Mouse (Mus musculus) CH12.LX (cell line): ENCODE measurements around the gene Fars2. TPM values are rescaled to one million over a fixed set of nuclear protein-coding genes. Genes with fewer than 3 reads are reported as not detected.
A peak's percentile ranks its signal among the peaks of the same experiment; 100 is the strongest.

Experiments
- DNase-seq: peaks from one replicate; pipeline ENCODE4 v3.0.0-alpha.2; 2013; ENCODE audit errors: extremely low read depth
- H3K27ac ChIP-seq: 2 replicates; pipeline ENCODE4 v1.5.1; 2012; ENCODE audit warnings: low read depth, mild to moderate bottlenecking, control low read depth, moderate library complexity; ENCODE audit not compliant: insufficient read depth
- H3K27me3 ChIP-seq: replicated peaks from 2 replicates; pipeline ENCODE3; 2012; ENCODE audit warnings: inconsistent platforms
- H3K36me3 ChIP-seq, 2 experiments: replicated peaks in 1 of 2; 2 replicates each; pipeline versions ENCODE3 to v1.6.1; 2012; ENCODE audit warnings: inconsistent platforms in 1 of 2, low read length in 1 of 2, mild to moderate bottlenecking in 1 of 2, mixed read lengths in 1 of 2, moderate library complexity in 1 of 2; ENCODE audit not compliant: control insufficient read depth in 1 of 2, insufficient read depth in 1 of 2
- H3K4me1 ChIP-seq, 2 experiments: 2 replicates each; pipeline ENCODE4 v1.6.1; 2012; ENCODE audit warnings: inconsistent platforms in 1 of 2, moderate library complexity in 1 of 2; ENCODE audit not compliant: insufficient read depth in 2 of 2, control insufficient read depth in 1 of 2
- H3K4me2 ChIP-seq: 2 replicates; pipeline ENCODE4 v1.6.1; 2012; ENCODE audit warnings: low read depth, mild to moderate bottlenecking, control low read depth; ENCODE audit not compliant: poor library complexity, insufficient read depth, severe bottlenecking
- H3K4me3 ChIP-seq, 3 experiments: fragments of 150-350 bp in 1 of 3; sonication (generic) in 1 of 3; replicated peaks in 1 of 3; 2 replicates each; pipeline versions ENCODE3 to v1.5.1; 2011 to 2012; ENCODE audit warnings: low read depth in 2 of 3, low read length in 2 of 3, mild to moderate bottlenecking in 2 of 3, moderate library complexity in 2 of 3, control low read depth in 1 of 3, improper control_type of control experiment in 1 of 3, inconsistent platforms in 1 of 3, mixed read lengths in 1 of 3; ENCODE audit not compliant: poor library complexity in 1 of 3
- H3K79me2 ChIP-seq: replicated peaks from 2 replicates; pipeline ENCODE4 v1.6.1; 2012; ENCODE audit warnings: mild to moderate bottlenecking, moderate library complexity; ENCODE audit not compliant: control insufficient read depth, poor library complexity, insufficient read depth, severe bottlenecking; ENCODE audit errors: extremely low read depth
- H3K9ac ChIP-seq: 2 replicates; pipeline ENCODE4 v1.6.1; 2012; ENCODE audit warnings: low read depth, mild to moderate bottlenecking, control low read depth, moderate library complexity; ENCODE audit not compliant: insufficient read depth
- H3K9me3 ChIP-seq: replicated peaks from 2 replicates; pipeline ENCODE3; 2012; ENCODE audit warnings: low read length, inconsistent platforms, mixed read lengths
- BHLHE40 ChIP-seq: IDR thresholded peaks from 2 replicates; pipeline ENCODE4 v1.6.1; 2011; ENCODE audit warnings: mild to moderate bottlenecking, low read depth, low read length, improper control_type of control experiment
- CTCF ChIP-seq, 2 experiments: IDR thresholded peaks in 1 of 2; conservative IDR thresholded peaks in 1 of 2; 2 replicates each; pipeline ENCODE4 v1.5.1; 2011 to 2012; ENCODE audit warnings: low read depth in 2 of 2, low read length in 2 of 2, improper control_type of control experiment in 1 of 2, inconsistent platforms in 1 of 2, mild to moderate bottlenecking in 1 of 2, moderate library complexity in 1 of 2
- E2F4 ChIP-seq: IDR thresholded peaks from 2 replicates; pipeline ENCODE4 v1.6.1; 2011; ENCODE audit warnings: low read depth, low read length, improper control_type of control experiment; ENCODE audit not compliant: insufficient replicate concordance
- EP300 ChIP-seq: IDR thresholded peaks from 2 replicates; pipeline ENCODE4 v1.6.1; 2011; ENCODE audit warnings: low read length, improper control_type of control experiment
- ETS1 ChIP-seq: conservative IDR thresholded peaks from 2 replicates; pipeline ENCODE4 v1.6.1; 2012; ENCODE audit warnings: low read depth, mild to moderate bottlenecking, inconsistent platforms, low read length, improper control_type of control experiment, moderate library complexity
- HCFC1 ChIP-seq: IDR thresholded peaks from 2 replicates; pipeline ENCODE4 v1.6.1; 2012; ENCODE audit warnings: low read depth, mild to moderate bottlenecking, inconsistent platforms, low read length, improper control_type of control experiment
- JUN ChIP-seq: IDR thresholded peaks from 2 replicates; pipeline ENCODE4 v1.6.1; 2011; ENCODE audit warnings: low read depth, mild to moderate bottlenecking, low read length, improper control_type of control experiment, moderate library complexity; ENCODE audit not compliant: insufficient read depth
- KAT2A ChIP-seq: IDR thresholded peaks from 2 replicates; pipeline ENCODE4 v1.6.1; 2012; ENCODE audit warnings: low read length, improper control_type of control experiment, inconsistent platforms; ENCODE audit not compliant: insufficient replicate concordance
- MAFK ChIP-seq: IDR thresholded peaks from 2 replicates; pipeline ENCODE4 v1.6.1; 2011; ENCODE audit warnings: low read length, improper control_type of control experiment; ENCODE audit not compliant: insufficient replicate concordance
- MYC ChIP-seq: IDR thresholded peaks from 2 replicates; pipeline ENCODE4 v1.6.1; 2011; ENCODE audit warnings: low read depth, mild to moderate bottlenecking, improper control_type of control experiment, low read length
- NELFE ChIP-seq: IDR thresholded peaks from 2 replicates; pipeline ENCODE4 v1.6.1; 2011; ENCODE audit warnings: low read depth, low read length, improper control_type of control experiment
- NRF1 ChIP-seq: IDR thresholded peaks from 2 replicates; pipeline ENCODE4 v1.6.1; 2014; ENCODE audit warnings: low read depth, mild to moderate bottlenecking, inconsistent platforms, low read length, improper control_type of control experiment, moderate library complexity
- POLR2A ChIP-seq: IDR thresholded peaks from 2 replicates; pipeline ENCODE4 v1.6.1; 2011; ENCODE audit warnings: low read depth, mild to moderate bottlenecking, improper control_type of control experiment, low read length
- POLR2AphosphoS2 ChIP-seq: IDR thresholded peaks from 2 replicates; pipeline ENCODE4 v1.6.1; 2011; ENCODE audit warnings: low read depth, low read length, improper control_type of control experiment
- RAD21 ChIP-seq: IDR thresholded peaks from 2 replicates; pipeline ENCODE4 v1.6.1; 2011; ENCODE audit warnings: low read depth, mild to moderate bottlenecking, low read length, improper control_type of control experiment, moderate library complexity
- SIN3A ChIP-seq: IDR thresholded peaks from 2 replicates; pipeline ENCODE4 v1.6.1; 2012; ENCODE audit warnings: low read length, improper control_type of control experiment, inconsistent platforms
- SMC3 ChIP-seq: IDR thresholded peaks from 2 replicates; pipeline ENCODE4 v1.6.1; 2011; ENCODE audit warnings: low read depth, low read length, improper control_type of control experiment
- TBP ChIP-seq: conservative IDR thresholded peaks from 2 replicates; pipeline ENCODE4 v1.6.1; 2011; ENCODE audit warnings: low read depth, low read length, improper control_type of control experiment
- USF1 ChIP-seq: IDR thresholded peaks from 2 replicates; pipeline ENCODE4 v1.6.1; 2014; ENCODE audit warnings: low read depth, mild to moderate bottlenecking, inconsistent platforms, low read length, improper control_type of control experiment
- USF2 ChIP-seq: conservative IDR thresholded peaks from 2 replicates; pipeline ENCODE4 v1.6.1; 2011; ENCODE audit warnings: low read depth, low read length, improper control_type of control experiment
- ZC3H11A ChIP-seq: IDR thresholded peaks from 2 replicates; pipeline ENCODE4 v1.6.1; 2012; ENCODE audit warnings: low read depth, mild to moderate bottlenecking, inconsistent platforms, low read length, improper control_type of control experiment
- ZMIZ1 ChIP-seq: IDR thresholded peaks from 2 replicates; pipeline ENCODE4 v1.6.1; 2012; ENCODE audit warnings: low read depth, mild to moderate bottlenecking, inconsistent platforms, low read length, improper control_type of control experiment
- dilution Hi-C: fragments of 300-500 bp; cut with MboI; formaldehyde crosslinking; loops from 2 replicates; pipeline ENCODE4 v1.14.3; 2020; ENCODE audit warnings: low sequenced_read_pairs; ENCODE audit not compliant: extremely low pct_unique_long_range_greater_than_20kb, extremely low pct_ligation_motif_present
- in situ Hi-C: fragments of 300-500 bp; cut with MboI; formaldehyde crosslinking; loops from 3 replicates; pipeline ENCODE4 v1.14.3; 2019; ENCODE audit warnings: low sequenced_read_pairs, low pct_ligation_motif_present, low pct_unique_long_range_greater_than_20kb, mixed read lengths
- polyA plus RNA-seq: library from polyadenylated mRNA; unstranded; fragments of >175 nt; gene quantifications from 2 replicates; pipeline ENCODE4 v1.2.1, GENCODE M21; 2012; ENCODE audit warnings: low read depth; ENCODE audit not compliant: insufficient read length
- total RNA-seq, 2 experiments: library from RNA; depleted of rRNA; stranded (reverse); fragments of 300-350 nt in 1 of 2; fragments of >200 nt in 1 of 2; gene quantifications; 2 replicates each; pipeline ENCODE4 v1.2.3; 2012 to 2014

The Fars2 gene
- total and polyA plus RNA-seq, 3 experiments, result 30.2 to 47.7 (median 46.4) TPM

DNA sequence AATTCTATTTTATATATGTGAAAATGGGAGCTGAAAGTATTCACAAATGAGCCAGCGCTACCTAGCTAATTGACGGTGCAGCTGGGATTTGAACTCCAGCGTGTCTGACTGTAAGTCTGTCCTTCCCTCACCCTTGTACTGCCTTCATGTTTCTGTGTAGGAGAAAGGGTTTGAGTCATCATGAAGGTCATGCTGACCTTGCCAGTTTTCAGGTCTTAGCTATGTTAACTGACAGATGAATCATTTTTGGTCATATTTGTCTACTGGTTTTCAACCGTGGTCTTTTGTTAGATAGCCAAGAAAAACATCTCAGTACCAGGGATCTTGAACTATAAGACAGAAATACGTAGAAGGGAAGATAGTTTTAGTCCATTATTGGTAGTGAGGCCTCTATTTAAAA, 14.2 kb downstream of the Fars2 start:
- peaks cover 8 to 53% of the 10 kb centered on the region in 2 experiments for H3K4me1 ChIP-seq
- H3K27ac ChIP-seq, result no peak overlapping the region
- no peak overlapping the region for H3K4me2 ChIP-seq
- peaks cover 0 to 31% of the 10 kb centered on the region in 2 experiments for H3K36me3 ChIP-seq
- H3K79me2 ChIP-seq, result peaks cover 3% of the 10 kb centered on the region
- DNase-seq, result no peak
- dilution Hi-C loops (no loop called here), in situ Hi-C loops (no loop called here)
- H3K9me3 ChIP-seq, result peaks cover 6% of the 10 kb centered on the region
- H3K9ac ChIP-seq, result no peak overlapping the region
- H3K4me3 ChIP-seq, result no peak overlapping the region
- H3K27me3 ChIP-seq, result no peaks in the 10 kb centered on the region
- no peak for TF ChIP-seq ZC3H11A
- no peak for TF ChIP-seq POLR2A
- no peak for TF ChIP-seq SIN3A
- no peak for TF ChIP-seq ETS1
- TF ChIP-seq TBP, result no peak
- TF ChIP-seq ZMIZ1, result no peak
- no peak for TF ChIP-seq RAD21
- TF ChIP-seq NELFE, result no peak
- no peak for TF ChIP-seq BHLHE40
- TF ChIP-seq MYC, result no peak
- TF ChIP-seq CTCF (conservative IDR thresholded peaks at IDR 0.05 in 1 of 2, IDR thresholded peaks at IDR 0.05 in 1 of 2; ENCODE audit: low read depth in 2 of 2, low read length in 2 of 2), result no peak
- no peak for TF ChIP-seq USF2
- no peak for TF ChIP-seq SMC3

DNA sequence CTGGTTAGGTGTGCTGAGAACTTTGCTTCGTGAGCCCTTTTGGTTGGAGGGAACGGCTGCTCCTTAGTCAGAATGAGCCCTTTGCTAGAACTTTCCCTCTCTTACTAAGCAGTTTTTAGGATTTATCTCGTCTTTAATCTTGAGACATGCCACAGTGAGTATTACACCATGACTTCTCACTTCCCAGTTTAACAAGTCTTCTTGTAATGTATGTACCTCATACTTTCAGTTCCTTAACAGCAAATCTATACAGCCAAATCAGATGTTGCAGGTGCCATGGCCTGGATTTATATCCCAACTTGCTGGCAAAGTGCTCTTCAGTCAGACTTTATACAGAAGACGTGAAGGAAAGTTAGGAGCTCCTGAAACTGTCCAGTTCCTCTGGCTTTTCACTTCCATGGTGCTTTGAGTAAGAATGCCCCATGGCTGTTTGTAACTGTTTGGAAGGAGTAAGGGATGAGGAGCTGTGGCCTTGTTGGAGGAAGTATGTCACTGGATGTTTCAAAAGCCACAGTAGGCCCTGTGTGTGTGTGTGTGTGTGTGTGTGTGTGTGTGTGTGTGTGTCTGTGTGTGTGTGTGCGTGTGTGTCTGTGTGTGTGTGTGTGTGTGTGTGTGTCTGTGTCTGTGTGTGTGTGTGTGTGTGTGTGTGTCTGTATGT, 14.9 kb downstream of the Fars2 start:
- DNase-seq, result no peak

DNA sequence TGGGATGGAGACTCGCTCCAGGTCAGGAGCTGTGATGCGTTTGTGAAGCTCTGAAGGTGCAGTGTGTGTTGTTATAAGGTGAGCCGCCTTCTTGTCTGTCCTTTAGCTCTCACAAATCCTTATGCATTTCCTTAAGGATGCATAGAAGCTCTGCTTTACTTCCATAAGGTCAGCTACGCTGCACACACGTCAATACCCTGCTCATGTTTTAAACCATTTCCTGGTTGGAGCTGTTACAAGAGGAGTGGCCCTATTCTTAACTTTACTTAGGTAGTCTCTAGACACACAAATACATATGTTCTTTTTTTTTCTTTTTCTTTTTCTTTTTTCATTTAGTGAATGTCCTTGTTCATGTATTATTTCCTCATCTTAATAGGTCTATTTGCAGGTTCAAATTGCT, 22.5 kb downstream of the Fars2 start:
- dilution Hi-C loops, result no loop called here
- no peak for TF ChIP-seq POLR2AphosphoS2
- TF ChIP-seq MAFK, result no peak
- TF ChIP-seq MYC, result no peak
- no peak for TF ChIP-seq KAT2A
- no peak for TF ChIP-seq E2F4
- TF ChIP-seq ZC3H11A, result no peak
- no peak for TF ChIP-seq NRF1
- TF ChIP-seq JUN, result no peak
- no peak for TF ChIP-seq USF1
- Histone ChIP-seq H3K79me2 (0 out of 2 replicates have a peak, but pooled peaks cover 2% of the 10 kb centered on the region), H3K9me3 (no peaks in the 10 kb centered on the region), H3K27me3 (no peaks in the 10 kb centered on the region), H3K4me1 (peaks cover 8 to 28% of the 10 kb centered on the region in 2 experiments; a peak in 3 of 4 replicates), H3K27ac (no peak overlapping the region), H3K4me2 (no peak overlapping the region), H3K36me3 (peaks cover 0 to 13% of the 10 kb centered on the region in 2 experiments), H3K9ac (no peak overlapping the region), H3K4me3 (no peak overlapping the region)
- DNase-seq, result no peak
- in situ Hi-C loops, result no loop called here

More for the DNA sequence above, 14.9 kb downstream of the Fars2 start:
- Histone ChIP-seq H3K27ac (no peak overlapping the region), H3K27me3 (no peaks in the 10 kb centered on the region), H3K9ac (no peak overlapping the region), H3K36me3 (peaks cover 0 to 32% of the 10 kb centered on the region in 2 experiments), H3K4me1 (peaks cover 8 to 49% of the 10 kb centered on the region in 2 experiments), H3K4me2 (no peak overlapping the region), H3K4me3 (no peak overlapping the region), H3K9me3 (peaks cover 6% of the 10 kb centered on the region), H3K79me2 (peaks cover 1% of the 10 kb centered on the region)
- in situ Hi-C loops (no loop called here), dilution Hi-C loops (no loop called here)
- TF ChIP-seq HCFC1 (no peak), EP300 (0 out of 2 replicates have a peak, but pooled peaks have one; percentile 13)
